Mouse (Mus musculus) thymus, adult 2 months (tissue): ENCODE data around the gene Hmga2. TPM values are rescaled to one million over a fixed set of nuclear protein-coding genes. Genes with fewer than 3 reads are reported as not detected.

Experiments
- DNase-seq: peaks from one replicate; pipeline ENCODE4 v3.0.0; 2021
- H3K27ac ChIP-seq: fragments of 200-500 bp; 2 replicates; pipeline ENCODE4 v1.5.1; 2012; ENCODE audit warnings: low read length, control low read depth; ENCODE audit not compliant: control insufficient read depth, insufficient read depth
- H3K27me3 ChIP-seq: fragments of 200-500 bp; 2 replicates; pipeline ENCODE4 v1.6.1; 2012; ENCODE audit warnings: mild to moderate bottlenecking, low read length, moderate library complexity, mixed read lengths; ENCODE audit not compliant: control insufficient read depth, insufficient read depth
- H3K36me3 ChIP-seq: fragments of 200-500 bp; 2 replicates; pipeline ENCODE4 v1.6.1; 2012; ENCODE audit warnings: mild to moderate bottlenecking, low read length, moderate library complexity; ENCODE audit not compliant: control insufficient read depth, insufficient read depth
- H3K4me1 ChIP-seq: fragments of 200-500 bp; replicated peaks from 2 replicates; pipeline ENCODE4 v1.6.1; 2012; ENCODE audit warnings: low read length; ENCODE audit not compliant: control insufficient read depth, insufficient read depth
- H3K4me3 ChIP-seq: fragments of 200-500 bp; 2 replicates; pipeline ENCODE4 v1.5.1; 2012; ENCODE audit warnings: mild to moderate bottlenecking, low read length, control low read depth, moderate library complexity; ENCODE audit not compliant: control insufficient read depth, insufficient read depth
- CTCF ChIP-seq: fragments of 200-500 bp; IDR thresholded peaks from 2 replicates; pipeline ENCODE4 v1.5.1; 2012; ENCODE audit warnings: mild to moderate bottlenecking, control low read depth, low read length, moderate library complexity, borderline replicate concordance; ENCODE audit not compliant: control insufficient read depth, poor library complexity, insufficient read depth; ENCODE audit errors: extremely low read depth
- POLR2A ChIP-seq: fragments of 200-500 bp; IDR thresholded peaks from 2 replicates; pipeline ENCODE4 v1.6.1; 2012; ENCODE audit warnings: mild to moderate bottlenecking, low read length, control low read depth, moderate library complexity; ENCODE audit not compliant: control insufficient read depth, poor library complexity, insufficient read depth; ENCODE audit errors: extremely low read depth
- WGBS: fragments of 180-500 bp; shearing (Covaris S2); methylation state at CpG from one replicate; pipeline ENCODE4 v1.1.7; 2018; 5-methylcytosine and 5-hydroxymethylcytosine counted together
- polyA plus RNA-seq: library from polyadenylated mRNA; depleted of rRNA; stranded (reverse); fragments of >200 nt; gene quantifications from 2 replicates; pipeline ENCODE4 v1.2.3, GENCODE M21; 2012

The Hmga2 gene
- polyA plus RNA-seq, 1 experiment, result 0.05 TPM

DNA sequence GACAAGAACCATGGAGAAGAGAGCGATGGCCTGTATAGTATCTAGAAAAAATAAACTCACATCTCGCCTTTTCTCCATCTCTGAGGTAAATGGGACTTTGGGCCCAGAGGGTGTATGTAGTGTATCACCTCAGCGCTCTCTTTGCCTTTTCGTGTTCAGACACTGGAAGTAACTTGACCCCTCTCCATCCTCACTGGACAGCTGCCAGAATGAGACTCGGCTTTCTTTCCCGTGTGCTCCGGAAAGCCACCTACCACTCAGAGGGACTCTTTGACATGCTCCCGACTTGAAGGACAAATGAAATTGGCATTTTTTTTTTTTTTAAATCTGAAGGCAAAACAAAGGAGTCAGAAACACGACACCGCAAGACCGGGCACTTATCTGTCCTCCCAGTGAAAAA is 35.0 kb downstream of the Hmga2 start:
- H3K36me3 ChIP-seq, result no peaks in the 10 kb centered on the region
- WGBS, result 92% methylated on average over 11 of the region's 11 CpGs

DNA sequence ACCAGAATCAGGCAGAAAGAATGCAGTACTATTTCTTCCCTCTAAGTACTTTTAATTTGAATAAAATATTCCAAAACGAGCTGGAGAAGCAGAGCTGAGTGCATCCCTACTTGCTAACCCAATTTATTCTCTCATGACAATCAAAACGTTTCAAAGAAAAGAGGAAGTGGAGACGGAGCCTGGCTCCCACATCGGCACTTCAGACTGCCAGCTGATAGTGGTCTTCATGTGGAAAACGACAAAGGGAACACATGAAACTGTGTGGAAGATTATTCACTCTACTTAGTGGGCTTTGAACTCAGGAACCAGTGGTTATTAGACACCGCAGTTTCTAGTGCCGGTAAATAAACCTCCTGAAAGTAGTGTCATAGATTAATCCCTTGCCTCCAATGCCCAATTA is 41.8 kb downstream of the Hmga2 start:
- Histone ChIP-seq H3K4me1 (no peaks in the 10 kb centered on the region), H3K4me3 (no peak overlapping the region), H3K27ac (no peak overlapping the region), H3K27me3 (no peaks in the 10 kb centered on the region), H3K36me3 (no peaks in the 10 kb centered on the region)
- TF ChIP-seq CTCF, result no peak
- TF ChIP-seq POLR2A, result no peak
- WGBS, result 4% methylated on average over 7 of the region's 7 CpGs
- DNase-seq, result no peak

More for the DNA sequence above, 35.0 kb downstream of the Hmga2 start:
- H3K4me3 ChIP-seq, result no peak overlapping the region
- H3K27me3 ChIP-seq, result no peaks in the 10 kb centered on the region
- TF ChIP-seq POLR2A, result no peak
- H3K4me1 ChIP-seq, result no peaks in the 10 kb centered on the region
- H3K27ac ChIP-seq, result no peak overlapping the region
- no peak for DNase-seq

DNA sequence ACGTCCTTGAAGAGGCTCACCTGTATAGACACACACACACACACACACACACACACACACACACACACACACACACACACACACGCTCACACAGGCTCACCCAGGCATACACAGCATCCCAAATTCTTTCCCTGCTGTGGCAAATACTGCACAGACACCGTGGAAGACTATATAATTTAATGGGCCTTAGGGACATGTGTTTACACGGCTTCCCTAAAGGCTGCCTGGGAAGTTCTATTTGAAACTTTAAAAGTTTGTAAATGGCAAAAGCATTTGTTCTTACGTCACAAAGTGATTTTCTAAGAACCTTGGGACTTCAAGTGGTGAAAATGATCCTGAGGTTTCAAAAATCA is 42.8 kb downstream of the Hmga2 start:
- 72% methylated on average over 5 of the region's 5 CpGs for WGBS
- Histone ChIP-seq H3K27me3 (no peaks in the 10 kb centered on the region), H3K27ac (no peak overlapping the region), H3K36me3 (no peaks in the 10 kb centered on the region), H3K4me1 (no peaks in the 10 kb centered on the region), H3K4me3 (no peak overlapping the region)
- no peak for TF ChIP-seq CTCF
- no peak for TF ChIP-seq POLR2A
- DNase-seq, result no peak

DNA sequence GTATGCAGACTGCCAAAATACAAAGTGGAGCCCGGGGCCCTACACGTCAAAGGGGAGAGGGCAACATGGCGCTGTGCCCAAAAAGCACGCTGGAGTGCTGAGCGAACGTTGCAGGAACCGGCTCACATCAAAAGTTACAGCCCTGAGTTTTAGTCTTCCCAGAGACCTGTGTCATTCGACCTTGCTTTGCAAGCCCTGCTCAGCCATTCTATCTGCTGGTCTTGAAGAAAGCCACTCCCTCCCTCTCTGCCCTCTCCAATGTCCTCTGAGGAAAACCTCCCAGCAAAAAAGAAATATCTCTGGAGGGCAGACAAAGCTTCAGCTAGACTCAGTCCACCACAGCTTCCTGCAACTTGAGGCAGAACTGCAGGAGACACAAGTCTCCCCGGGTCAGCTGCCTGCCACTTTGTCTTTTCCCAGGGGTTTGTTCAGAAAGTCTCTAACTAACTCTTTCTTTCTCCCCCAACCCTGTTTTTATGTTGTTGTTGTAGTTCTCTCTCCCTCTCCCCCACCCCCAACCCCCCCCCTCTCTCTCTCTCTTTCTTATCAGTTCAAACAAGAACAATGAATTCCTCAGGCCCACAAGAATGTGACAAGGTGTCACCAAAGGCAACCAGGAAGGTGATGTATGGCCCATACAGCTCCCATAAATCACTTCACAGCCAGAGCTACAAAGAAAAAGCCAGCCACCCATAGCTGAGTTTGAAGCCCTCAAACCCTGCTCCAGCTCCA is 43.4 kb downstream of the Hmga2 start:
- no peak for TF ChIP-seq POLR2A
- no peak for TF ChIP-seq CTCF
- Histone ChIP-seq H3K4me1 (no peaks in the 10 kb centered on the region), H3K27ac (no peak overlapping the region), H3K36me3 (no peaks in the 10 kb centered on the region), H3K27me3 (no peaks in the 10 kb centered on the region), H3K4me3 (no peak overlapping the region)
- 39% methylated on average over 9 of the region's 9 CpGs for whole genome bisulfite sequencing
- no peak for DNase-seq

DNA sequence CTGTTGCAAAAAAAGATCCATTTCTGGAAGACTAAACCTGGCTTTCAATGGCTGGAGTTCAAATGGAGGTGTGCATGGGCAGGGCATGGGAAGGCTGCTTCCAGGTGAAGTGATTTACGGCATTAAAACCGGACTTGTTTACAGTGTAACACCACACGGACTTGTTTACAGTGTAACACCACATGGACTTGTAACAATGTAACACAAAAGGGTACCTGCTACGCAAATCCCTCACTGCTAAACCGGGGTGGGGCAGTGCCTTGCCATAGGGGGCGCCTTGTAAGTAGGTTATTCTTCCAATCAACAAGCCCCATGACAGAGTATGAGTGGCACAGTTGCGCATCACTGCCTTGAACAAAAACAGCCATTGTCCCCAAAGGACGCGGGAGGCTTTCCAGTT is 44.2 kb downstream of the Hmga2 start:
- TF ChIP-seq POLR2A (no peak), CTCF (no peak)
- H3K4me1 ChIP-seq, result no peaks in the 10 kb centered on the region
- H3K36me3 ChIP-seq, result no peaks in the 10 kb centered on the region
- no peaks in the 10 kb centered on the region for H3K27me3 ChIP-seq
- no peak overlapping the region for H3K27ac ChIP-seq
- H3K4me3 ChIP-seq, result no peak overlapping the region
- DNase-seq, result no peak
- WGBS, result 92% methylated on average over 9 of the region's 9 CpGs

DNA sequence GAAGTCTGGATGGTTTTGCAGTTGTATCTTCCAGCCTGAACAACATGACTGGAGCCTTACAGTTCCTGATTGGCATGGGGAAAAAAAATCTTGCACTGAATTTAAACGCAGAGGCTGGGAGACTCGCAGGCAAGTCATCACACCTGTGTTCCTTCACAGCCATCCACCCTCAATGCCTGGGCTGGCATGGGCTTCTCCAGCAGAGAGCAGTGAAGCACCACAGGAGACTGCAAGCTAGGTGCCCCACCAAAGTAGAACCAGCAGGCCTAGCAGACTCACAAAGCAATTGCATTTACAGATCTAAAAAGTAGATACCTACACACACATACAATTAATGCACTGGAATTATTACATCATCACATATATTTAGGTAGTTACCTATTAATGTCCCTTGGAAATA is 44.8 kb downstream of the Hmga2 start:
- Histone ChIP-seq H3K27me3 (no peaks in the 10 kb centered on the region), H3K27ac (no peak overlapping the region), H3K4me3 (no peak overlapping the region), H3K36me3 (no peaks in the 10 kb centered on the region), H3K4me1 (no peaks in the 10 kb centered on the region)
- WGBS, result 74% methylated on average over 2 of the region's 2 CpGs
- TF ChIP-seq POLR2A, result no peak
- TF ChIP-seq CTCF, result no peak
- DNase-seq, result no peak

DNA sequence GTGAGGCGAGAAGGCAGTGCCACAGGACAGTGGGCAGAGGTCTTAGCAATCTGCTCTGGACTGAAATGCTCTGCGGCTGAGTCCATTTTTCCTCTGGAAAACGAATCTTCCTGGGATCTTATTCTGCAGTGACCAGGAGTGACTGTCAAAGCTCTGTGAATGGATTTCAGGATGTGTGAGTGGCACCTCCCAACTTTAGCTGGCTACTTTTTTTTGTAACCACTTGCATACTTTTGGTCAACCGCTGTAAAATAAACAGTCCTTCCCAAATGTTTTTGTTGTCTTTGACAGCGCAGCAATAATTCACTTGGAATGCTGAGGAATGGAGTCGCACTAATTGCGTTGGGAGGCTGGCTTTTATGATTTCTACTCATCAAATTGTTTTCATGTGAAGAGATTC is 45.8 kb downstream of the Hmga2 start:
- no peak for TF ChIP-seq CTCF
- no peak for TF ChIP-seq POLR2A
- Histone ChIP-seq H3K36me3 (no peaks in the 10 kb centered on the region), H3K27ac (no peak overlapping the region), H3K27me3 (no peaks in the 10 kb centered on the region), H3K4me3 (no peak overlapping the region), H3K4me1 (no peaks in the 10 kb centered on the region)
- 85% methylated on average over 7 of the region's 7 CpGs for WGBS
- no peak for DNase-seq
